Mouse (Mus musculus): ENCODE measurements around the gene Spaar.
"Not testable (repeated sequence)": the region's sequence is repeated elsewhere in the genome, so short reads cannot be mapped to it uniquely, and the experiment has no call there.

Gene Spaar

DNA sequence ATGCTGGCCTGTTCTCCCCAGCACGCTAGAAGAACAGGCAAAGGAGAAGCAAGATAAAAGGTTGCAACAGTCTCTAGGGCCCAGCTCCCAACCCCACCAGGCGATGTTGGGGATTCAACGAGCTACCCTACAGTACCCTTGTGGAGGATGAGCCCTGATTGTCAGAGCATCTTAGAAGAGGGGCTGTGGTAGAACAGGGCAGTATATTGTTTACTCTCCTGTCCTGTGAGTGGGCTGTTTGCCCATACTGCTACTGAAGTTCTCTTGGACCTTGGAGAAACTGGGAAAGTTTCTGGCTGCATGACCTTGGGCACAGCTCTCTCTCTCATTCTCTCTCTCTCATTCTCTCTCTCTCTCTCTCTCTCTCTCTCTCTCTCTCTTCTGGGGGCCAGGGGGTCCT is 708 bp upstream of the Spaar start:
- no peak for DNase-seq

DNA sequence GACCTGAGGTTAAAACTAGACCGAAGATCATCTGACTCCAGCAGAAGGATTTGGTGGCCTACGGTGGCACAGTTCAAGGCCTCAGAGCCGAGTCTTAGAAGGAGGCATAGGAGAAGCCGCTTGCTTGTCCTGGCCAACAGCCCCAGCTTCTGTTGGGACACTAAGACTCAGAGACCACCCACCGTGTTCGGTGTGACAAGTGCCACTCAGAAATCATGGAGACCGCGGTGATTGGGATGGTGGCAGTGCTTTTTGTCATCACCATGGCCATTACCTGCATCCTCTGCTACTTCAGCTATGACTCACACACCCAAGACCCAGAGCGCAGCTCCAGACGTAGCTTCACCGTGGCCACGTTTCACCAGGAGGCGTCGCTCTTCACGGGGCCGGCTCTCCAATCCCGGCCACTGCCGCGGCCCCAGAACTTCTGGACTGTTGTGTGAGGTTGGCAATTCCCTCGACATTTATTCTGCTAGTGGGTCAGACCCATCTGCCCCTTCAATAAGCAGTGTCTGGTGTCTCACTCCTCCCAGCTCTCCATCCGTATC is 990 bp downstream of the Spaar start:
- DNase-seq, result no peak

- no peak for DNase-seq
Measured at GRCm38 (mm10) chr4:43732171-43732570, 2.3 kb downstream of the Spaar start.

DNA sequence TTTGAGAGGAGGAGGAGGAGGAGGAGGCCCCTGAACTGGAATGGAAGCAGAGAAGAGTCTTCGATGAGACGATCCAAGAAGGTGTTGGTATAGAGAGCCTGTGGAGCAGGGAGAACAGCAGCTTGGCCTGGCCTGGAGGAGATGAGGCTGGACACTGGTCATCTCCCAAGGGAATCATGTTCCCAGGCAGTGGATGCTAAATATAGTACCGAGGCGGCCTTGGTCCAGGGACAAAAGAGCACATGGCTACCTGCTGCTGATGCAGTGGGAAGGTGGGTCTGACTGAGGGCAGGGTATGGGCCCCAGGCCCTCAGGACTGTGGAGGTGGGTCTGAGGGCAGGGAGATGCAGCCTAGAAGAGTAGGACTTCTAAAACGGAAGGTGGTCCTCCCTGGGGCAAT is 3.4 kb downstream of the Spaar start:
- DNase-seq, result no peak

DNA sequence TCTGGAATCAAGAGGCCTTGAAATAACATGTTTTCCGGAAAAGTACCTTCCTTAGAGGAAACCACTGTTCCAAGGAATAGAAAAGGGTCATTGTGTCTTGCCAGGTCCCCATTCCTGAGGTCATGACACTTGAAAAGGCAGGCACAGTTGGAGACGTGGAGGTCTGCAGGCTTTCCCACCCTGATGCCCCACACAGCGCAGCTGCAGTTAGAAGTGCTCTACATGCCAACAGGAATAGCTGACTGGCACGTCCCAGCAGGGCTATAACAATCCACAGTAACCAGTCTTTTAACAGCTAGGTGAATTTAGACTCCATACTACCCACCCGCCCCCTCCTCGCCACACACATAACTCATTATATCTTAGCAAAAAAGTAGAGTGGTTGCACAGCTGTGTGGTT is 7.3 kb downstream of the Spaar start:
- no peak for DNase-seq

DNA sequence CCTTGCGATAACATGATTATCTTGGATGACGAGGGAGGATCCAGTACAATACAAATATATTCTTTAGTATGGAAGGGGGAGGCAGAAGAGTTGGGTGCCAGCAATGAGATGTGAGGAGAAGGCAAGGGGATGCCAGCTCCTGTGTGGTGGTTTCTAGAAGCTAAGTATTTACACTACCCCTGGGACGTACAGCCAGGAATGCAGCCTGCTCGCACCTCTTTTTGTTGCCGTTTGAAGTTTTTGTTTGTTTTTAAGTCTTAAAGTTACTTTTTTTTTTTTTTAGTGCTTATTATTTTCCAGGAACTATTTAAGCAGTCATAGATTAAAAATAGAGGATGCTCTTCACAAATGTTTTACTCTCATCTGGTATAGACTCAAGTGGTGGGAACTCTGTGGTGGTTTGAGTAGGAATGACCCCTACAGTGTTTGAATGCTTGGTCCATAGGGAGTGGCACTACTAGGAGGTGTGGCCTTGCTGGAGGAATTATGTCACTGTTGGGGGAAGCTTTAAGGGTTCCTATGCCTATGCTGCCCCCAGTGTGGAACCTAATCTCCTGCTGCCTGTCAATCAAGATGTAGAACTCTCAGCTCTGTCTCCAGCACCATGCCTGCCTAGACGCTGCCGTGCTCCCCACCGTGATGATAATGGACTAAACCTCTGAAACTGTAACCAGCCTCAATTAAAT is 9.3 kb downstream of the Spaar start:
- DNase-seq, result no peak

GRCm38 (mm10) chr4:43741526-43741925 is 11.7 kb downstream of the Spaar start:
- DNase-seq, result no peak

- no peak for DNase-seq
Measured at GRCm38 (mm10) chr4:43742637-43743036, 12.8 kb downstream of the Spaar start.

DNA sequence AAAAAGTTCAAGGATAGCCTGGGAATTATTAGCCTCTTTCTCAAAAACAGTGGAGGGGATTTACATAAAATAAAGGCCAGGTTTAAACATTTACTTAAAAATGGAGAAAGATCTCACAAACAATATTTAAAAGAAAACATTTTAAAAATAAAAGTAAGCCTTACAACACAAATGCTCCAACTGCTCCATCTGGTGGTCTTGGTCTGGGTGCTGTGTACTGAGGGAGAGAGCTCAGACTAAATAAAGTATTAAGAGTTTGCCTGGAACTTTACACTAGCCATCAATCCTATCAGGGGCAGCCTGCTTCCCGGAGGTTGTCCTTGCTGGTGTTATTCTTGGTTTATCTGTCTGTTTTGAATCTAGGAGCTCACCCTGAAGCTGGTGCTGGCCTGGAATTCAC is 13.3 kb downstream of the Spaar start:
- DNase-seq, result peak in 1 of 2 experiments; percentile 32

DNA sequence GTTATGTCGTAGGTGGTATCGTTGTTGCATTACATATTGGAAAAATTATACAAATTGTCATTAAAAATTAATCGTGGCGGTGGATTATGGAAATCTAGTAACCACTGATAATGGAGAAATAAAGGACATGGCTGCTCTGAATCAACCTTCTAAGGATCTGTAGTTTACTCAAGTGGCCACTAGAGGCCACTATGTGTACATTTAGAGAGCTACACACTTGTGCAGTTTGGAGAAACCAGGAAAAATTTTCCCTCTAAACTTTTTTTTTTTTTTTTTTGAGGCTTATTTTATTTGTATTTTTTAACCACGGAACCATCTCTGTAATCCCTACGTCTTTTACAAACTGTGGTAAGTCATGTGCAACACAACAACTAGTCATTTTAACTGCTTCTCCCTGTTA is 15.4 kb downstream of the Spaar start:
- peak in 1 of 2 experiments; percentile 41 for DNase-seq

- DNase-seq, result no peak
Measured at GRCm38 (mm10) chr4:43757213-43757612, 27.4 kb downstream of the Spaar start.

DNA sequence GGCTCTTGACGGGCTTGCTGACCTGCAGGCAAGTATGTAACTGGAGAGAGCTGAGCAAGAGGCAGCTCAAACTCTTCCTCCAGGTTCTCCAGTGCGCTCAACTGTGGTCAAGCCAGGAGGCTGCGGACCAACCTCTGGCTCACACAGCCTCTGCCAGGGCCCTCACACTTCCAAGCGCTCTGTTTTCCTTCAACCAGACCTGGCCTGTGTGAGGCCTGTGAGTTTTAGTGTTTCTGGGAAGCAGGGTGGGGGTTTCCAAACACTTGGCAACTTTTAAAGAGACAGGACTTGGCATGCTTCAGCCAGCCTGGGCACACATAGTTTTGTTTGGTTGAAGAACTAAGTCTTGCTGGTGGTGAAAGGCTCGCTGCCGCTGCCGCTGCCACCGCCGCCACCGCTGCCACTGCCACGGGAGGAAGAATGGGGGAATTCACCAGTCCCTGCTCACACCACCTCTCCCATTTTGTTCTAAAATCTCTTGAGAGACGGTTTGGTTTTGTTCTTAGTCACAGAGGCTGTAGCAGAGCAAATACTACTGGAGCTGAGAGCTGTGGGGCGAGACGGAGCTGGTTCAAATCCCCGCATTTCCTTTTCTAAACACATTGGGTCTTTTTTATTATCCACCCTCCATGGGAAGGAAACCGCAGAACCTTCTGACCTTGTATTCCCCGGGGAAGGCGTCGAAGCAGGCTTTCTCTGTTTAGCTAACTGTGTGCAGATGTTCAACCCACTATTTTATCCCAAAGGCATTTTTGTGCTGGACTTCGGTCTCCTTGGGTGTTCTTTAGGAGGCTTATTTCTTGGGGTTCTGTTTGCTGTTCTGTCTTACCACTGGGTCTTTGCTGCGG is 30.0 kb downstream of the Spaar start:
- peak in 1 of 2 experiments; percentile 26 for DNase-seq

DNA sequence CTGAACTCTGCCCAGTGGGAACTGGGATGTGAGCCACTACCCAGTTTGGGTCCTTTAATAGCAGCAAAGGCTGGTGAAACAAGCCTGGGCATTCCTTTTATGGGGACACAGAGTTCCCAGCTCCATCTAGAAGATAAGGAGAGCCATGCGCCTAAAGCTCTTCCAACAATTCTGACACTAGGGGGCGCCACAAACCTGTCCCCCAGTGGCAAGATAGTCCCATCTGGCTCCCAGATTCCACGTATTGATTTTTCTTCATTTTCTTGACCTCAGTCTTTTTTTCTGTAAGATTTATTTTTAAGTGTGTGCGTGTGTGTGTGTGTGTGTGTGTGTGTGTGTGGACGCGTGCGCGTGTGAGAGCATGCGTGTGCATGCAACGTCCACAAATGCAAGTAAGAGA is 30.6 kb downstream of the Spaar start:
- DNase-seq, result peak in 1 of 2 experiments; percentile 58

DNA sequence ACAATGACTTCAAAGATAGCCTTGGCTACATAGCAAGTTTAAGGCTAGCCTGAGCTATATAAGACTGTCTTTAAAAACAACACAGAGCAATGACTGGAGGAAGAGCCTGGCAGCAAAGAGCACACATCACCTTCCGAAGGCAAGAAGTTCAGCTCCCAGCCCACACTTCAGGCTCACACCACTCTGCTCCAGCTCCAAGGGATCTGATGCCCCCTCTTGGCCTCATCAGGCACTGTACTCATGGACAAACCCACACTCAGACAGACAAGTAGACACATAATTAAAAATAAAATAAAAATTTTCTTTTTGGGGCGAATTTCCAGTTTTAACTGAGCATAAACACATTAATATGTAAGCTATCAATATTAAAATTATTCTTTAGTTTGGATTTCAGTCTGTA is 31.5 kb downstream of the Spaar start:
- DNase-seq, result no peak

- peak; percentile 47 to 78 for DNase-seq
Measured at GRCm38 (mm10) chr4:43763410-43763809, 33.6 kb downstream of the Spaar start.

DNA sequence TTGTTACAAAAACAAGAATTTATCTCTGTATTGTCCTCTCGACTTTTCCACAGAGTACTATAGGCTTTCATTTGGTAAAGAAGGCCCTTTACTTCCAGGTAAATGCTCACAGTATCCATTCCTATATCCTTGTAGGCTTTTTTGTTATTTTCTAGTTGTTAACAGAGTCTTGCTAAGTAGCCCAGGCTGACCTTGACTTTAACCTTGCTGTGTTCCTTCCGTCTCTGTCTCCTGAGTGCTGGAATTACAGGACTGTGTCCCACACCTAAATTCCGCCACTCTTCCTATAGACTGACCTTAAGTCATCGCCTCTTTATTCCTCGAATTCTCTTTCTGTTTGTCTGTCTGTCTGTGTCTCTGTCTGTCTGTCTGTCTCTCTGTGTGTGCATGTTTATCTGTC is 38.5 kb downstream of the Spaar start:
- no peak for DNase-seq

DNA sequence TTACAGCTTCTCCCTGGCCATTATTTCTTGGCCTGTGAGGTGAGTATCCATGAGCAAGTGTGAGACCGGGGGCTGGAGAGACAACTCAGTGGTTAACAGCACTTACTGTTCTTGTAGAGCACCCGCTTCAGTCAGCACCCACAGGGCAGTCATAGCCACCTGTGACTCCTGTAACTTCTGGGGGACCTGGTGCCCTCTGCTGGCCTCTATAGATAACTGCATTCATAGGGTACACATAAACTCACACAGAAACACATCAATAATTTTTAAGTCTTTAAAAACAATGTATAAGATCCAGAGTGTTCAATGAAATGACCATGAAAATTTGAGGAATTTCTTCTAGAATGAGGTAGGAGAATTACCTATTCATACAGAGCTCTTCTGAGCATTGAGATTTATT is 39.5 kb downstream of the Spaar start:
- DNase-seq, result no peak

DNA sequence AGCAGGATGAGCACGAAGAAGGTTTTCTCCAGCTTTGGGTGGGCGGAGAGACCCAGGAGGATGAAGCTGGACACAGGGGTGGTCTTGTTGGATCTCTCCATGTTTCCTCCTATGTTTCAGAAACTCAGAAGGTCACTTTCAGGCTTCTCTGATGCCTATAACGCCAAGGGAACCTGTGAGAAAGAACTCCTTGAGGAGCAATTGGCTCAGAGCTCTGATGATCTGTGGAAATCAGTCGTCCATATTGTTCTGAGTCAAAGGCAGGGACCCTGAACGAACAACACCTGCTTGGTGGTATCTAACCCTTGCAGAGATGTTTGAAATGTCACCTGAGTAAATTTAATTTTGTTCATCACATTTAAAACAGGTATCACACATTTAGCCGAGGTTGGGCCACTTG is 41.1 kb downstream of the Spaar start, which contains the start of gene Olfr159:
Gene Olfr159, minus strand, starts transcription at position 101 of the 400 bp plus-strand sequence.
- DNase-seq, result no peak

- no peak for DNase-seq
Measured at GRCm38 (mm10) chr4:43771626-43772025, 41.8 kb downstream of the Spaar start.

GRCm38 (mm10) chr4:43772304-43772703 is 42.5 kb downstream of the Spaar start:
- DNase-seq, result no peak

- no peak for DNase-seq
Measured at GRCm38 (mm10) chr4:43795296-43795695, 65.5 kb downstream of the Spaar start.

DNA sequence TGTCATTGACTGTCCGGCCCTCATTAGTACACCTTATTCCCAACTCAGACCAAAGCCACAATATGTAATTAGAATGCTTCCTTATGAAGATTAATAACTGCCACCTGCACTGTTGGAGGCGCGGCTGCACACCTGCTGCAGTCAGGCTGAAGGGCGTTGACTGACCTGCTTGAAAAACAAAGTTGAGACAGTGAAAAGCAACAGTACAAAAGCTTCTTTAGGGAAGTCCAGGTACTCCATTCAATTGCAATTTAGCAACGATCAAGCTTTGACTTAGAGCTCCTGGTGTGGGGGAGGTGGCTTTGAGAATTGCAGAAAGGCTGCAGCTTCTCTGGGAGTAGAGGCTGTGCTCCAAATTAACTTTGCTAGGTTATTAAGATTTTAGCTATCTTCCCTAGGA is 66.0 kb downstream of the Spaar start:
- not testable (repeated sequence) for DNase-seq

DNA sequence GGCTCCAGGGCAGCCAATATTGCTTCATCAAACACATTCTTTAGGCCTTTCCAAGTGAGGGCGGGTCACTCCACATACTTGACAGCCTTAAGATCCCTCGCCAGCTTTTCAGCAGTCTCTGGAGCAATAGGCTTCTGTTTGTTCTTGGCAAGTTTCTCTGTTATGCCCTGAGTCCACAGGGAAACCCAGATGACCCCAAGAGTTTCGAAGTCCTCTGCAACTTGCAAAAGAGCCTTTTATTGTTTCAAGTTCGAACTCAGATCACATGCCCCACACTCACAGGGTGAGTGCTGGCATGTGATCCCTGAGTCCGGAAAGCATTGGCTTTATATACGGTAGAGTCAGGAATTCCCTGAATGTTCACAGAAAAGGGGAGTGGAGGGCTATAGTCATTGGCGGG is 69.1 kb downstream of the Spaar start:
- DNase-seq, result no peak

Measured in kidney, postnatal 25 days (tissue).